Mouse (Mus musculus) liver, embryonic 14.5 days (tissue): Measurements from ENCODE around the gene Tacc2. TPM values are rescaled to one million over a fixed set of nuclear protein-coding genes. Genes with fewer than 3 reads are reported as not detected.

Experiments used
- ATAC-seq: fragments of 200-750 bp; cut with Nextera tagmentation; 2 replicates; pipeline ENCODE4 v1.8.0; 2017; ENCODE audit warnings: moderate number of reproducible peaks, mild to moderate bottlenecking, moderate library complexity; ENCODE audit not compliant: insufficient read depth
- DNase-seq, 3 experiments: peaks; one replicate each; pipeline ENCODE4 v3.0.0-alpha.2; 2012 to 2013; ENCODE audit warnings: low read depth in 3 of 3, low spot score in 3 of 3
- H3K27ac ChIP-seq: fragments of 300-500 bp; sonication (generic); 2 replicates; pipeline ENCODE4 v1.5.1; 2014; ENCODE audit warnings: moderate library complexity, mild to moderate bottlenecking, control low read depth, inconsistent platforms
- H3K27me3 ChIP-seq: fragments of 300-500 bp; sonication (generic); 2 replicates; pipeline ENCODE4 v1.6.1; 2014; ENCODE audit warnings: mild to moderate bottlenecking, low read length, moderate library complexity; ENCODE audit not compliant: control insufficient read depth, insufficient read depth
- H3K36me3 ChIP-seq: fragments of 300-500 bp; sonication (generic); replicated peaks from 2 replicates; pipeline ENCODE4 v1.6.1; 2014; ENCODE audit warnings: low read depth; ENCODE audit not compliant: control insufficient read depth, insufficient read depth
- H3K4me1 ChIP-seq, 2 experiments: fragments of 200-500 bp in 1 of 2; fragments of 300-500 bp in 1 of 2; sonication (generic) in 1 of 2; replicated peaks; 2 replicates each; pipeline ENCODE4 v1.6.1; 2012 to 2014; ENCODE audit warnings: antibody characterized with exemption in 1 of 2, inconsistent platforms in 1 of 2, low read length in 1 of 2; ENCODE audit not compliant: control insufficient read depth in 2 of 2, insufficient read depth in 2 of 2
- H3K4me2 ChIP-seq: fragments of 300-500 bp; sonication (generic); 2 replicates; pipeline ENCODE4 v1.6.1; 2014; ENCODE audit warnings: low read depth, mild to moderate bottlenecking, control low read depth, moderate library complexity
- H3K4me3 ChIP-seq, 2 experiments: fragments of 200-500 bp in 1 of 2; fragments of 300-500 bp in 1 of 2; sonication (generic) in 1 of 2; 2 replicates each; pipeline ENCODE4 v1.5.1; 2012 to 2014; ENCODE audit warnings: low read depth in 2 of 2, low read length in 2 of 2, mild to moderate bottlenecking in 2 of 2, control low read depth in 1 of 2, inconsistent platforms in 1 of 2, moderate library complexity in 1 of 2; ENCODE audit not compliant: insufficient read depth in 1 of 2
- H3K9ac ChIP-seq: fragments of 300-500 bp; sonication (generic); replicated peaks from 2 replicates; pipeline ENCODE4 v1.6.1; 2014; ENCODE audit warnings: mild to moderate bottlenecking, control low read depth, moderate library complexity
- H3K9me3 ChIP-seq: fragments of 300-500 bp; sonication (generic); 2 replicates; pipeline ENCODE4 v1.6.1; 2016; ENCODE audit warnings: low read length, mixed read lengths; ENCODE audit not compliant: control insufficient read depth
- CTCF ChIP-seq: IDR thresholded peaks from 2 replicates; pipeline ENCODE4 v1.5.1; 2016; ENCODE audit warnings: antibody characterized with exemption, low read depth, control low read depth
- EP300 ChIP-seq: IDR thresholded peaks from 2 replicates; pipeline ENCODE4 v1.6.1; 2016; ENCODE audit warnings: antibody characterized with exemption, low read depth
- WGBS: fragments of 180-500 bp; shearing (Covaris S2); extraction: QIAGEN DNeasy Blood & Tissue Kit; methylation state at CpG from one replicate; pipeline ENCODE4 v1.1.7; 2014; ENCODE audit not compliant: insufficient replicate concordance; 5-methylcytosine and 5-hydroxymethylcytosine counted together
- polyA plus RNA-seq, 2 experiments: library from polyadenylated mRNA; depleted of rRNA in 1 of 2; stranded (reverse) in 1 of 2; unstranded in 1 of 2; fragments of >200 nt; fragmentation: Nextera tagmentation in 1 of 2; extraction: Ambion mirVana in 1 of 2; gene quantifications; 2 replicates each; pipeline versions ENCODE4 v1.2.1 to v1.2.3; 2012 to 2014

Tacc2 gene
- polyA plus RNA-seq, 2 experiments: 2.0 to 2.4 TPM

GRCm38 (mm10) chr7:130773171-130773830, 196.1 kb downstream of the Tacc2 start:
- Histone ChIP-seq H3K27ac (no peak overlapping the region), H3K4me2 (no peak overlapping the region), H3K9me3 (no peaks in the 10 kb centered on the region), H3K4me1 (0 out of 4 replicates have a peak, but pooled peaks cover 0 to 2% of the 10 kb centered on the region in 2 experiments), H3K4me3 (no peak overlapping the region), H3K9ac (no peak overlapping the region), H3K36me3 (no peaks in the 10 kb centered on the region), H3K27me3 (no peaks in the 10 kb centered on the region)
- peak in 1 of 3 experiments; percentile 20 for DNase-seq
- no peak for TF ChIP-seq EP300
- peak; percentile 68 for TF ChIP-seq CTCF
- 47% methylated on average over 11 of the region's 11 CpGs for WGBS
- 0 out of 2 replicates have a peak, but pooled peaks have one; percentile 41 for ATAC-seq

- DNase-seq: no peak
- 31% methylated on average over 9 of the region's 9 CpGs for WGBS
Observed at GRCm38 (mm10) chr7:130773914-130774630, 196.8 kb downstream of the Tacc2 start, which contains the start of gene Btbd16. Gene Btbd16, plus strand, starts transcription at chr7:130774069.

GRCm38 (mm10) chr7:130780866-130781419, 203.7 kb downstream of the Tacc2 start:
- DNase-seq: no peak
- TF ChIP-seq EP300 (no peak), CTCF (no peak)
- no peak overlapping the region for H3K4me3 ChIP-seq
- no peaks in the 10 kb centered on the region for H3K4me1 ChIP-seq
- no peak overlapping the region for H3K9ac ChIP-seq
- H3K27ac ChIP-seq: no peak overlapping the region
- no peak overlapping the region for H3K4me2 ChIP-seq
- H3K36me3 ChIP-seq: no peaks in the 10 kb centered on the region
- no peaks in the 10 kb centered on the region for H3K27me3 ChIP-seq
- no peak for ATAC-seq
- 47% methylated on average over 5 of the region's 5 CpGs for WGBS
- no peaks in the 10 kb centered on the region for H3K9me3 ChIP-seq

More at GRCm38 (mm10) chr7:130773914-130774630, 196.8 kb downstream of the Tacc2 start, which contains the start of gene Btbd16:
- Histone ChIP-seq H3K4me2 (no peak within 1 kb of the TSS), H3K9me3 (no peaks in the 10 kb centered on the region), H3K27me3 (no peaks in the 10 kb centered on the region), H3K4me1 (0 out of 4 replicates have a peak, but pooled peaks cover 0 to 2% of the 10 kb centered on the region in 2 experiments), H3K36me3 (no peaks in the 10 kb centered on the region), H3K9ac (no peak within 1 kb of the TSS), H3K4me3 (no peak within 1 kb of the TSS), H3K27ac (no peak within 1 kb of the TSS)
- no peak for TF ChIP-seq EP300
- TF ChIP-seq CTCF: no peak
- ATAC-seq: no peak

- no peak overlapping the region for H3K4me2 ChIP-seq
- no peaks in the 10 kb centered on the region for H3K36me3 ChIP-seq
- ATAC-seq: no peak
- H3K4me3 ChIP-seq: no peak overlapping the region
- H3K9me3 ChIP-seq: no peaks in the 10 kb centered on the region
- H3K9ac ChIP-seq: no peak overlapping the region
- peaks cover 0 to 7% of the 10 kb centered on the region in 2 experiments; a peak in 2 of 4 replicates for H3K4me1 ChIP-seq
- DNase-seq: no peak
- H3K27me3 ChIP-seq: no peaks in the 10 kb centered on the region
- TF ChIP-seq CTCF (no peak), EP300 (no peak)
- H3K27ac ChIP-seq: no peak overlapping the region
- WGBS: 52% methylated on average over 5 of the region's 5 CpGs
Observed at GRCm38 (mm10) chr7:130782501-130783050, 205.3 kb downstream of the Tacc2 start.
